Mouse (Mus musculus) embryonic facial prominence, embryonic 15.5 days (tissue): Measurements from ENCODE around the gene Trcg1. TPM values are rescaled to one million over a fixed set of nuclear protein-coding genes. Genes with fewer than 3 reads are reported as not detected.
A peak's percentile ranks its signal among the peaks of the same experiment; 100 is the strongest.

Source experiments
- ATAC-seq: fragments of 200-750 bp; cut with Nextera tagmentation; 2 replicates; pipeline ENCODE4 v1.8.0; 2017; ENCODE audit warnings: low read depth, moderate TSS enrichment; ENCODE audit not compliant: insufficient number of reproducible peaks, low FRiP score, low TSS enrichment
- H3K27ac ChIP-seq: fragments of 300-500 bp; sonication (generic); replicated peaks from 2 replicates; pipeline ENCODE4 v1.5.1; 2015; ENCODE audit warnings: mild to moderate bottlenecking, inconsistent platforms
- H3K27me3 ChIP-seq: fragments of 300-500 bp; sonication (generic); 2 replicates; pipeline ENCODE4 v1.6.1; 2015; ENCODE audit warnings: inconsistent platforms
- H3K36me3 ChIP-seq: fragments of 300-500 bp; sonication (generic); 2 replicates; pipeline ENCODE4 v1.6.1; 2015; ENCODE audit warnings: mild to moderate bottlenecking, inconsistent platforms
- H3K4me1 ChIP-seq: fragments of 300-500 bp; sonication (generic); 2 replicates; pipeline ENCODE4 v1.6.1; 2015; ENCODE audit warnings: inconsistent platforms
- H3K4me2 ChIP-seq: fragments of 300-500 bp; sonication (generic); replicated peaks from 2 replicates; pipeline ENCODE4 v1.6.1; 2015; ENCODE audit warnings: mild to moderate bottlenecking, inconsistent platforms
- H3K4me3 ChIP-seq: fragments of 300-500 bp; sonication (generic); replicated peaks from 2 replicates; pipeline ENCODE4 v1.5.1; 2015; ENCODE audit warnings: mild to moderate bottlenecking, inconsistent platforms
- H3K9ac ChIP-seq: fragments of 300-500 bp; sonication (generic); 2 replicates; pipeline ENCODE4 v1.6.1; 2015; ENCODE audit warnings: inconsistent platforms
- H3K9me3 ChIP-seq: fragments of 300-500 bp; sonication (generic); replicated peaks from 2 replicates; pipeline ENCODE4 v1.6.1; 2016; ENCODE audit warnings: inconsistent platforms
- WGBS: fragments of 180-500 bp; shearing (Covaris S2); methylation state at CpG from one replicate; pipeline ENCODE4 v1.1.7; 2015; 5-methylcytosine and 5-hydroxymethylcytosine counted together
- polyA plus RNA-seq: library from polyadenylated mRNA; unstranded; fragments of >200 nt; fragmentation: Nextera tagmentation; extraction: Ambion mirVana; gene quantifications from 2 replicates; pipeline ENCODE4 v1.2.1, GENCODE M21; 2015

Trcg1 gene
- polyA plus RNA-seq, 1 experiment from 2014 or later: not detected

DNA sequence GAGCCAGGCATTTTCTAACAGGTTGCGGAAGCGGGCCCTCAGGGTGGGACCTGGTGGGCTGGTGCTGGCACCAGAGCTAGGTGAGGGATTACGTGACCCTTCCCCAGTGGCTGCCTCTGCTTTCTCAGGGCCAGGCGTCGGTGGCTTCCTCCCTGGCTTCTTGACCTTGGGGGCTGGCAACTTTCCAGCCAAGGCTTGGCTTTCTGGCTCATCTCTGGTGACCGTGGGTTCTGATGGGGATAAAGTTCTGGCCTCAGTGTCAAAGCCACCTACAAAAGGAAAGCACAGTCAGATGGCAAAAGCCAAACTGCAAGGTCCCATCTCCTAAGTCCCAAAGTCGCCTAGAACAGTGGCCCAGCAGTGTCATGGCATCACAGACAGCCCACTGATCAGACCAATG, 17.7 kb downstream of the Trcg1 start:
- H3K4me3 ChIP-seq: no peak overlapping the region
- H3K27me3 ChIP-seq: no peaks in the 10 kb centered on the region
- H3K36me3 ChIP-seq: peaks cover 65% of the 10 kb centered on the region
- WGBS: 81% methylated on average over 7 of the region's 7 CpGs
- H3K9ac ChIP-seq: no peak overlapping the region
- H3K4me2 ChIP-seq: no peak overlapping the region
- H3K27ac ChIP-seq: no peak overlapping the region
- ATAC-seq: no peak
- H3K9me3 ChIP-seq: no peaks in the 10 kb centered on the region
- peaks cover 3% of the 10 kb centered on the region; the same call in 1 of the 2 replicates for H3K4me1 ChIP-seq

DNA sequence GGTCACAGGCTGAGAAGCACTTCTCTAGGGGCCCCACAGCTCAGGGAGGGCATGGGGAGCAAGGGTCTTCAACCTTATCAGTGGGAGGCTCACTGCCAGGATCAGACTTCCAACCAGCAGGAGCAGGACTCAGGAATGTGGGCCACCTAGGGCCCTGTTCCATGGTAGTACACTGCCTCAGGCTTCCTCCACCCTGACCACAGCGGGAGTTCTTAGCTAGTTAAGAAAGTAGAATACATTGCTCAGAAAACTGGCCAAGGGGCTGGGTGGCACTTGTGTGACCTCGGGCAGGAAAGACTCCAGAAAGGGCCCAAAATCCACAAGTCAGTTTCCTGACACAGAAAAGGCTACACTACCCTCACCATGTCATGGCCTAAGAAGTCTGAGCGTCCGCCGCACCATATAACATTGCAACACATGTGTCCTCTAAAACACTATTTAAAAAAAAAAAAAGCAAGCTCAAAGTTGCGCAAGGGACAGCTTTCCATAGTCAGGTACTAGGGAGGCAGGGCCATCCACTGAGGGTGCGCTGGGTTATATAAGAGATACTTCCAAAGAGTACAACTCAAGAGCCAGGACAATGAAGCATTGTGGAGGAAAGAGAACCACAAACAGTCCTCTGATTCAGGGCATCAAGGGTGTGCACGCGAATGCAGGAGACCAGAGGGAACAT, 18.6 kb downstream of the Trcg1 start:
- Histone ChIP-seq H3K4me3 (no peak overlapping the region), H3K9ac (no peak overlapping the region), H3K4me2 (no peak overlapping the region), H3K9me3 (no peaks in the 10 kb centered on the region), H3K27me3 (no peaks in the 10 kb centered on the region), H3K36me3 (peaks cover 65% of the 10 kb centered on the region), H3K4me1 (peaks cover 4% of the 10 kb centered on the region; the same call in 1 of the 2 replicates), H3K27ac (no peak overlapping the region)
- WGBS: 74% methylated on average over 9 of the region's 9 CpGs
- ATAC-seq: no peak

DNA sequence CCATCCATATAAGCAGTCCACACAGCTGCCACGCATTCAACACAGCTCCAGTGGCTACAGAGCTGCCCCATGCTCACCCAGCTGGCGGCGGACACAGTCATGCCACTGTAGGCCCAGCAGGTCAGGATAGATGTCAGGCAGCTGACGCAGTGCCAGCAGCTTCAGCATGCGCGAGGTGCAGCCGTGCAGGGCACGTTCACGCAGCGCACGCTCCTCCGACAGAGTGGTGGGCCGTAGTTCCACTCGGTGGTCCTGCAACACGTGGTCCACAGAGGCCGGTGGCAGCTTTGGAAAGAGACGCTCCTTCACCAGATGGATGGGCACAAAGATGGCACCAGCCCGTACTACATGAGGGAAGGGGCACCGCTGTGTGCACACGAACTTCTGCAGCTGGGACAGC, 20.0 kb downstream of the Trcg1 start:
- H3K4me3 ChIP-seq: no peak overlapping the region
- no peaks in the 10 kb centered on the region for H3K9me3 ChIP-seq
- ATAC-seq: no peak
- H3K27me3 ChIP-seq: no peaks in the 10 kb centered on the region
- H3K4me2 ChIP-seq: no peak overlapping the region
- H3K9ac ChIP-seq: no peak overlapping the region
- peaks cover 61% of the 10 kb centered on the region for H3K36me3 ChIP-seq
- no peak overlapping the region for H3K27ac ChIP-seq
- peaks cover 18% of the 10 kb centered on the region for H3K4me1 ChIP-seq
- WGBS: 94% methylated on average over 20 of the region's 20 CpGs

DNA sequence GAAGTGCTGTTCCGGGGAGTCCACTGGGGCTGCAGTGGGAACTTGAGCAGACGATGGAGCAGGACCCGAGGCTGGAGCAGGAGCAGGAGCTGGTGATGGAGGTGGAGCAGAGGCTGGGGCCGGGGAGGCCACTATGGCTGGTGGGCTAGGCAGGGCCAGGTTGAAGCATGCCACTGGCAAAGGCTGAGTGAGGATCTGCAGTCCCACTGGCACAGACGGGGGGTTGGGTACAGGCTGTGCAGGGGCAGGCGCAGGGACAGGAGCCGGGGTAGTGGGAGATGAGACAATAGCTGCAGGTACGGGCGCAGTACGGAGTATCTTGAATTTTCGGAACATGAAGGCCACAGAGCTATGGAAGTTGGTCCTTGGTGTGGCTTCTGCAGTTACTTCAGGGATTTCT, 20.5 kb downstream of the Trcg1 start:
- Histone ChIP-seq H3K9me3 (no peaks in the 10 kb centered on the region), H3K27ac (no peak overlapping the region), H3K9ac (no peak overlapping the region), H3K4me3 (no peak overlapping the region), H3K36me3 (peaks cover 61% of the 10 kb centered on the region), H3K27me3 (no peaks in the 10 kb centered on the region), H3K4me1 (peaks cover 19% of the 10 kb centered on the region), H3K4me2 (no peak overlapping the region)
- WGBS: 94% methylated on average over 11 of the region's 11 CpGs
- no peak for ATAC-seq

DNA sequence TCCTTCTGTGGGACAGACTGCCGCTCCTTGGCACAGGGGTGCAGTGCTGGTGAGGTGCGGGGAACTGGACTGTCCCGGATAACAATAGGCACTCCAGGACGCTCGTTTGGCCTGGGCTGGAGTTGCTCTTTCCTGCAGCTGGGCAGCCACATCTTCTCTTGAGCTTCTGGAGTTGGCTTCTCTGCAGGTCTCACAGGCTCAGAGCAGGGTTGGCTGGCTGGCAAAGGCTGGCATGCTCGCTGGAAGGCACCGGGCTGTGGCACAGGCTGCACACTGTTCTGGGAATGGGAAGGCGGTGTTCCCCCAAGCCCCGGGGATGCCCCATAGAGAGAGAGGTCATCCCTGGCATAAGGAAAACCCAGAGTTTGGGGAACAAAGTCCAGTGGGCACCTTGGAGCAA, 21.3 kb downstream of the Trcg1 start:
- Histone ChIP-seq H3K4me3 (no peak overlapping the region), H3K36me3 (peaks cover 56% of the 10 kb centered on the region), H3K9ac (no peak overlapping the region), H3K4me1 (peaks cover 20% of the 10 kb centered on the region), H3K9me3 (no peaks in the 10 kb centered on the region), H3K4me2 (no peak overlapping the region), H3K27me3 (no peaks in the 10 kb centered on the region), H3K27ac (no peak overlapping the region)
- no peak for ATAC-seq
- WGBS: 91% methylated on average over 9 of the region's 9 CpGs

DNA sequence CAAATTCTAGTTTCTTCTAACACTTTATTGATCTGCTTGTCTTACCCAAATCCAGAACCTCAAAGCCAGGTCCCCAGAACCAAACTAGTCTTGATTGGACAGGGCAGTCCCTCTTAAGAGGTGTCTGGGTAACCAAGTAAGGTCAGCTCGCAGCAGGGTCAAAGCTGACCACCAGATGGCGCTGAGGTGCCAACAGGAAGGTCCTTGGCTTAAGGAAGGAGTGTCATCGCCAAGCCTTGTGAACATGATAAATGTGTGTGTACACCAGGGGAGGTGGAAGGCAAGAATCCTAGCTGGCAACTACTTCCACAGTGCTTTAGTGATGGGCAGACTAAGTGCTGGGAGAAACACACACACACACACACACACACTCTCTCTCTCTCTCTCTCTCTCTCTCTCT, 23.4 kb downstream of the Trcg1 start:
- WGBS: 5% methylated on average over 3 of the region's 3 CpGs
- H3K4me3 ChIP-seq: no peak overlapping the region
- no peaks in the 10 kb centered on the region for H3K9me3 ChIP-seq
- no peak overlapping the region for H3K27ac ChIP-seq
- no peak overlapping the region for H3K9ac ChIP-seq
- H3K4me1 ChIP-seq: peaks cover 22% of the 10 kb centered on the region
- no peak for ATAC-seq
- H3K4me2 ChIP-seq: no peak overlapping the region
- peaks cover 35% of the 10 kb centered on the region for H3K36me3 ChIP-seq
- H3K27me3 ChIP-seq: no peaks in the 10 kb centered on the region

DNA sequence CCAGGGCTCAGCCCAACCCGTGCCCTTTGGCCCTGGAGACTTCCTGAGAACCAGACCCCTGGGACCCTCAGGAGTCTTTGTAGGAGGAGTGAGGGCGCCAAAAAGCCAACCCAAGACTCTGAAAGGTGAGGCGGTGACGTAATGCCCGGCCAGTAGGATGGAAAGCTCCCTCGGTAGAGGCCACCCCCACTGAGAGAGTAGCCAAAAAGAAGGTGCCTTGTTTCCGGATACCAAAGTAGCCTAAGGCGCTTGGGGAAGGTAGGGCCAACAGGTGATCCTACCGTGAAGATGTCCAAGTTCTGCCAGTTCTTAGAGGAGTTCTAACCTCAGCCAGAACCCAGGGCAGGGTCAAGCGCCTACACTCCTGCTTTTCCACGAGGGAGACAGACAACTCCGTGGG, 24.6 kb downstream of the Trcg1 start:
- peak overlapping the region; percentile 85 for H3K4me3 ChIP-seq
- no peak overlapping the region for H3K27ac ChIP-seq
- H3K27me3 ChIP-seq: peaks cover 5% of the 10 kb centered on the region; the same call in 1 of the 2 replicates
- WGBS: 23% methylated on average over 12 of the region's 12 CpGs
- peaks cover 22% of the 10 kb centered on the region for H3K4me1 ChIP-seq
- H3K4me2 ChIP-seq: peak overlapping the region; percentile 69
- peak overlapping the region; percentile 93; the same call in 1 of the 2 replicates for H3K9ac ChIP-seq
- H3K9me3 ChIP-seq: no peaks in the 10 kb centered on the region
- H3K36me3 ChIP-seq: peaks cover 26% of the 10 kb centered on the region
- no peak for ATAC-seq

DNA sequence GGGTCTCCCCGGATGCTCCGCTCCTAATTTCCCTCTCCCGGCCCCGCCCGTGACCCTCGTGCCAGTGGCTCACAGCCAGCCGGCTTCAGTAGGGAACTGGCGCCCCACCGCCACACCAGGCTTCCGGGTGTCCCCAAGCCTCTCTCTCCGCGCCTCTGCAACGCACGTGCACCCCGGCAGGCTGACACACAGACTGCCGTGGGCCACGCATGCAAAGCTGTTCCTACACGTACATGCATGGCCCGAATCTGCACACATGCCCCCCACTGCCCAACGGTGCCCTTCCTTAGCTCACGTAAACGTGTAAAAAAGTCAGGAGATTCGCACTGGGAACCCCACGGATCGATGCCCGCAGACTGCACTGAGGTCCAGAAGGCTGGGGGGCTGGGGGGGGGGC, 25.2 kb downstream of the Trcg1 start:
- peak overlapping the region; percentile 69 for H3K4me2 ChIP-seq
- under 1% methylated on average over 26 of the region's 26 CpGs for WGBS
- peak overlapping the region; percentile 85 for H3K4me3 ChIP-seq
- H3K27me3 ChIP-seq: peaks cover 5% of the 10 kb centered on the region; the same call in 1 of the 2 replicates
- no peaks in the 10 kb centered on the region for H3K9me3 ChIP-seq
- peaks cover 19% of the 10 kb centered on the region for H3K4me1 ChIP-seq
- peaks cover 21% of the 10 kb centered on the region for H3K36me3 ChIP-seq
- H3K27ac ChIP-seq: peak overlapping the region; percentile 89
- H3K9ac ChIP-seq: peak overlapping the region; percentile 93
- peak; percentile 26; the same call in 1 of the 2 replicates for ATAC-seq

DNA sequence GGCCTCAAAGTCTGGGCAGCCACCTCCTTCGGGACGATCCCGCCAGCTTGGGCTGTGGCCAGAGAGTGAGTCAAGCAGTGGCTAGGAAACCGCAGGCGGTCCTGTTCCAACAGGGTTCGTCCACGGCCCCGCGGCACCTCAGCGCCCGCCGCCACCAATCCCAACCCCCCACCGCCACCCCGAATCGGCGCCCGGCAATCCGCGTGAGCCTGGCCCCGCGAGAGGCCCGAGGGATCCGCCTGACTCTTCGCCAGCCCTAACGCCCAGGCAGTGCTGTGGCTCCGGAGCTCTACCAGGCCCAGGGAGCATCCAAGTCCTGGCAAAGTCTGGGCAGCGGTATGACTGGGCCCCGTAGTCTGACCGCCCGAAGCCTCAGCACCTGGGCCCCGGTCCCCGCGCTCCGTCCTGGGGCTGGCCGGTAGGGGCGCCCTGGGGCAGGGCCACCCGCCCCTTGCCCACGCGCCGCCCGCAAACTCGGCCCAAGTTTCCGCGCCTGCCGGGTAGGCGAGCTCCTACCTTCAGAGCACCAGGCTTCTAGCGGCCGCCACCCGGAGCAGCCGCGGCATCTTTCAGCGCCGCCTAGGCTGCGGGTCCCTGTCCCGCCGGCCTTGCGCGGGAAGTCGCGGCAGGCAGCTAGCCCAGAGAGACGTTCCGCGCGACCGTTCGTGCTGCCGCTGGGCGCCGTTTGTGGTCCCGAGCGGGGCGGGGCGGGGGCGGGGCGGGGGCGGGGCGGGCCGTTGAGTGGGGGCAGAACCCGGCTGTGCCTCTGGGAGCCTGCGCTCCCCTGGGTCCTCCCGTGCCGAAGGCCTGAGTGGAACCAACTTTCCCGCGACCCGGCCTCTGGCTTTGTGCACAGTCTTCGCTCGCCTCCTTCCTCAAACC, 25.8 kb downstream of the Trcg1 start, which contains the start of gene 1700017B05Rik:
TSS of gene 1700017B05Rik (minus strand) at position 700 of the 882 bp plus-strand sequence.
- H3K4me1 ChIP-seq: peaks cover 19% of the 10 kb centered on the region
- H3K9me3 ChIP-seq: no peaks in the 10 kb centered on the region
- peak within 1 kb of the TSS; percentile 93 for H3K9ac ChIP-seq
- WGBS: under 1% methylated on average over 87 of the region's 87 CpGs
- H3K4me2 ChIP-seq: peak within 1 kb of the TSS; percentile 69
- ATAC-seq: peak; percentile 80
- peak within 1 kb of the TSS; percentile 89 for H3K27ac ChIP-seq
- H3K27me3 ChIP-seq: peaks cover 5% of the 10 kb centered on the region; the same call in 1 of the 2 replicates
- H3K4me3 ChIP-seq: peak within 1 kb of the TSS; percentile 85
- peaks cover 14% of the 10 kb centered on the region for H3K36me3 ChIP-seq

DNA sequence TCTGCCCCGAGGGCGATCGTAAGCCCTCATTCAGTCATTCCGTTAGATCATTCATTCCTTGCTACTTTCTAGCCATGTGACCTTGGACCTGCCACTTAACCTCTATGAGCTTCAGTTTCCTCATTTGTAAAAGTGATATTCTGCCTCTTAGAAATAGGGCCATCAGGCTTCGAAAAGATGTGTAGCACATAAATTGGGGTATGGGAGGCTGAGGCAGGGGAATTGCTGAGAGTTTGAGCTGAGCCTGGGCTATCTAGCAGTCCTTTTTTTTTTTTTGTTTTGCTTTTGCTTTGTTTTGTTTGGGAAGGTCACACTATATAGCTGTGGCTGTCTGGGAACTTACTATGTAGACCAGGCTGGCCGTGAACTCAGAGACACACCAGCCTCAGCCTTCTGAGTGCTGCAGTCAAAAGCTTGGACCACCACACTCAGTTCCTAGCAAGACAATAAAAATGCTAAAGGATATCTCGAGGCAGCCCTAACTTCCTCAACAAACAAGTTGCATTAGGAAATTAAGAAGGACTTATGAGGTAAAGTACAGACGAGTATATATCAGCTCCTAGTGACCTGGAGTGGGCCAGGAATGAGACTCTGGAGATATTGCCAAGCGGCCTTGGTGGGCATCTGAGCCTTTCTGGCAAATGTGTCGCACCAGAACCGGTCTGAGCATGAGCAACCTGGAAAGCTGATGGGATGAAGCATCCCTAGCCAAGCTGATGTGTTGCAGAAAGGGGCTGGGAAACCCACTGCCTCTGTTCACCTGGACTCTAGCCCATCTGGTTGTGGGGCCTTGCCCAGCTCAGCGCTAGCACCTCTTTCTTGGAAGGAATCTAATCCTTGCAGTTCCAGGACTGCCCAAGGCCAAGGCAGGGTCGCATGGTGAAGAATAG, 26.7 kb downstream of the Trcg1 start:
- Histone ChIP-seq H3K27ac (peak overlapping the region; percentile 89; the same call in 1 of the 2 replicates), H3K9ac (no peak overlapping the region; the same call in 1 of the 2 replicates), H3K4me1 (peaks cover 19% of the 10 kb centered on the region), H3K27me3 (peaks cover 9% of the 10 kb centered on the region; the same call in 1 of the 2 replicates), H3K4me2 (peak overlapping the region; percentile 69), H3K36me3 (peaks cover 5% of the 10 kb centered on the region), H3K9me3 (no peaks in the 10 kb centered on the region), H3K4me3 (peak overlapping the region; percentile 85)
- ATAC-seq: no peak
- WGBS: 55% methylated on average over 13 of the region's 13 CpGs
